Mouse (Mus musculus): Measurements from ENCODE around the gene Lrmp.
"Not testable (repeated sequence)": the region's sequence is repeated elsewhere in the genome, so short reads cannot be mapped to it uniquely, and the experiment has no call there.

The Lrmp gene

GRCm38 (mm10) chr6:145115476-145116097, at the start of gene Lrmp:
Gene Lrmp (plus strand): TSS chr6:145115653.
- DNase-seq = no peak

- DNase-seq = no peak
Observed at GRCm38 (mm10) chr6:145066416-145066815, 49.0 kb upstream of the Lrmp start.

GRCm38 (mm10) chr6:145067679-145068078, 47.8 kb upstream of the Lrmp start:
- no peak for DNase-seq

GRCm38 (mm10) chr6:145069397-145069796, 46.1 kb upstream of the Lrmp start:
- DNase-seq = no peak

GRCm38 (mm10) chr6:145069921-145070320, 45.5 kb upstream of the Lrmp start:
- DNase-seq = no peak

- DNase-seq = no peak
Observed at GRCm38 (mm10) chr6:145074461-145074860, 41.0 kb upstream of the Lrmp start.

GRCm38 (mm10) chr6:145075088-145075547, 40.3 kb upstream of the Lrmp start:
- no peak for DNase-seq

GRCm38 (mm10) chr6:145075548-145076224, 39.8 kb upstream of the Lrmp start, which contains the start of gene Bcat1:
Gene Bcat1 (minus strand): TSS chr6:145076184.
- DNase-seq = no peak

- no peak for DNase-seq
Observed at GRCm38 (mm10) chr6:145076286-145076685, 39.2 kb upstream of the Lrmp start.

- DNase-seq = no peak
Observed at GRCm38 (mm10) chr6:145079087-145079759, 36.2 kb upstream of the Lrmp start.

- no peak for DNase-seq
Observed at GRCm38 (mm10) chr6:145081721-145082120, 33.7 kb upstream of the Lrmp start.

- DNase-seq = no peak
Observed at GRCm38 (mm10) chr6:145084343-145085117, 30.9 kb upstream of the Lrmp start.

- DNase-seq = no peak
Observed at GRCm38 (mm10) chr6:145088451-145089113, 26.9 kb upstream of the Lrmp start.

- DNase-seq = no peak
Observed at GRCm38 (mm10) chr6:145089373-145089772, 26.1 kb upstream of the Lrmp start.

- DNase-seq = no peak
Observed at GRCm38 (mm10) chr6:145090201-145090863, 25.1 kb upstream of the Lrmp start.

GRCm38 (mm10) chr6:145090928-145091327, 24.5 kb upstream of the Lrmp start:
- DNase-seq = no peak

GRCm38 (mm10) chr6:145091998-145092397, 23.5 kb upstream of the Lrmp start:
- no peak for DNase-seq

GRCm38 (mm10) chr6:145093038-145093622, 22.3 kb upstream of the Lrmp start:
- DNase-seq = not testable (repeated sequence)

- DNase-seq = no peak
Observed at GRCm38 (mm10) chr6:145094431-145094830, 21.0 kb upstream of the Lrmp start.

- no peak for DNase-seq
Observed at GRCm38 (mm10) chr6:145100923-145101322, 14.5 kb upstream of the Lrmp start.

- no peak for DNase-seq
Observed at GRCm38 (mm10) chr6:145104241-145104939, 11.1 kb upstream of the Lrmp start.
